Mouse (Mus musculus): ENCODE results near the gene Srsf7. TPM values are rescaled to one million over a fixed set of nuclear protein-coding genes. Genes with fewer than 3 reads are reported as not detected.

Gene Srsf7
- polyA plus RNA-seq, 1 experiment = 57.7 TPM

DNA sequence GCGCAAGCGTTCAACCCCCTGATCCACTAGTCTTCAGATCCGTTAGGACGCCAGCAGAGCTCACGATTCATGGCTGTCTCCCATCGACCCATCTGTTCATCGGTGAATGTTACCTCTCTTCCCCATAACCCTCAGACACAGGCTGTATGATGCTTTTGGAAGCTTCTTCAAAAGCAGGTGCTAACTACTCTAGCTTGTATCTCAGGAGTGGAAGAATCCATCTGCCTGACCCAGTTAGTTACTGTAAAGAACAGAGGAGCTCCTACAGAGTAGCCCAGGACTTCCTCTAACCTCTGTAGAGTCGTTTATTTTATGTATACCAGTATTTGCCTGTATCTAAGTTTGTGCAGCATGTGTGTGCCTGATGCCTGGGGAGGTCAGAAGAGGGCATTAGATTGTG is 50.2 kb downstream of the Srsf7 start:
- no peak for DNase-seq (ENCODE audit: low read depth)

DNA sequence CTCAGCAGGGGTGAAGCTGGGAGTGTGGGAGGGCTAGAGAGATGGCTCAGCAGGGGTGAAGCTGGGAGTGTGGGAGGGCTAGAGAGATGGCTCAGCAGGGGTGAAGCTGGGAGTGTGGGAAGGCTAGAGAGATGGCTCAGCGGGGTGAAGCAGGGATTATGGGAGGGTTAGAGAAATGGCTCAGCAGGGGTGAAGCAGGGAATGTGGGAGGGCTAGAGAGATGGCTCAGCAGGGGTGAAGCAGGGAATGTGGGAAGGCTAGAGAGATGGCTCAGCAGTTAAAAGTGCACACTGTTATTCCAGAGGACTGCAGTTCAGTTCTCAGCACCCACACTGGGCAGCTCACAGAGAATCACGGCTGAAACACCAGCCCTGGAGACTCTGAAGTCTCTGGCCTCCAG is 53.5 kb downstream of the Srsf7 start:
- no peak for DNase-seq (ENCODE audit: low read depth)

GRCm38 (mm10) chr17:80152767-80153630 is 54.1 kb downstream of the Srsf7 start:
- no peak for DNase-seq (ENCODE audit: low read depth)

DNA sequence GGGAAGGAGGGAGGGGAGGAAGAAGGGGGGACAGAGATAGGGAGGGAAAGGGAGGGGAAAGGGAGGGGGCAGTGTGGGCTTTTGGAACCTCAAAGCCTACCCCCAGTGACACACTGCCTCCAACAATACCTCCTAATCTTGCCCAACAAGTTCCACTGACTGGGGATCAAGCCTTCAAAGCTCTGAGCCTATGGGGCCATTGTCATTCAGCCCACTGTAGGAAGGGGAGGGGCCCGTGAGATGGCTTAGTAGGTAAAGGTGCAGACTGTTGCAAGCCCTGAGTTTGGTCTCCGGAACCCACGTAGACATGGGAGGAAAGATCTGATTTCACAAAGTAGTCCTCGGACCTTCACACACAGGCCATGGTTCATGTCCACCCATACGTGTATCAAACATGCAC is 55.8 kb downstream of the Srsf7 start:
- DNase-seq (ENCODE audit: low read depth) = peak; percentile 73

Other genes with a start within 250 kb of the Srsf7 start
- 14.4 and 18.1 TPM in 2 replicates for gene Hnrnpll, start 145.0 kb downstream of the Srsf7 start, polyA plus RNA-seq (2012; rRNA removed)
- 21.6 and 28.1 TPM in 2 replicates for gene Galm, start 79.8 kb downstream of the Srsf7 start, polyA plus RNA-seq (2012; rRNA removed)
- 0.58 and 0.86 TPM in 2 replicates for gene Ttc39d, start 153 bp upstream of the Srsf7 start, polyA plus RNA-seq (2012; rRNA removed)
- 4.8 and 5.4 TPM in 2 replicates for gene Gemin6, start 17.1 kb upstream of the Srsf7 start, polyA plus RNA-seq (2012; rRNA removed)
- 5.3 and 9.1 TPM in 2 replicates for gene Morn2, start 82.9 kb upstream of the Srsf7 start, polyA plus RNA-seq (2012; rRNA removed)
- gene Dhx57, start 83.2 kb upstream of the Srsf7 start, polyA plus RNA-seq (2012; rRNA removed) = 7.3 and 7.9 TPM in 2 replicates
- gene Arhgef33, start 100.1 kb upstream of the Srsf7 start, polyA plus RNA-seq (2012; rRNA removed) = 1.9 and 2.1 TPM in 2 replicates
- 1.9 and 3.3 TPM in 2 replicates for gene Gm10190, start 166.2 kb upstream of the Srsf7 start, polyA plus RNA-seq (2012; rRNA removed)

Data from gonadal fat pad, adult 2 months (tissue).